Mouse (Mus musculus) B cell, adult 2 months (primary cell): ENCODE measurements around the gene Ppm1n.
A peak's percentile ranks its signal among the peaks of the same experiment; 100 is the strongest.

Source experiments
- DNase-seq, 2 experiments: peaks; one replicate each; pipeline ENCODE4 v3.0.0; 2022

The Ppm1n gene

DNA sequence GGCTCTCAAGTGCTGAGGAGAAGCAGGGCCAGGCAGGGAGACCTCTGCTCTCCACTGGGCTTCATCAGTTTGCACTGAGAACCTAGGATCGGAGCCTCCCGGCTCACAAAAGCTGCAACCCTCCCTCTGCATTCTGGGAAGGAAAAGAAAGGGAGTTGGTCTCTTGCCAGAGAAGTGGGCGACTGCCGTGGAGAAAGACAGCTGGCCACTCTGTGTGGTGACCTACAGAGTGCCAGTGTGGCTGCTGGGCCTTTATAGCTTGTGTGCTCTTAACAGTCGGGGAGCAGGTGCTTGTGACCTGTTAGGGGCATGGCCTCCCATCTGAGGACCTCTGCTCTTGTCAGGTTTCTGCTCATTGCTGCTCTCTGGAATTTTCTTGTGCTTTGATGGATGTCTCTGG lies 36.0 kb downstream of the Ppm1n start:
- DNase-seq: no peak

DNA sequence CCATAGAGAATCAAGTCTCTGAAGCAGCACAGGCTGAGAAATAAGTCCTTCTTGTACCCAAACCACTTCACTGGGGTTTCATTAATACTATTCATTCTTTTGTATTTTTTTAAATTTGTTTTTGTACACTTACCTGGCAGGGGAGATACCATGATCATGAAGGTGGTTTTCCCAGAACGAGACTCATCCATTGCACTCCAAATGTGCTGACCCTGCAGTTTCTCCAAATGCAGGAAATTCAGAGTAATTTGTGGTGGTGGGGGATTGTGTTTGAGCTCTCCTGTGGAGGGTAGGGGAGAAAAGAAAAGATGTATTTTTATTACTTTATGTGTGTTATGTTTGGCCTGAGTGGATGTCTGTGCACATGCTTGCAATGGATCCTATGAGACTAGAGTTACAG lies 37.9 kb downstream of the Ppm1n start:
- DNase-seq: no peak

DNA sequence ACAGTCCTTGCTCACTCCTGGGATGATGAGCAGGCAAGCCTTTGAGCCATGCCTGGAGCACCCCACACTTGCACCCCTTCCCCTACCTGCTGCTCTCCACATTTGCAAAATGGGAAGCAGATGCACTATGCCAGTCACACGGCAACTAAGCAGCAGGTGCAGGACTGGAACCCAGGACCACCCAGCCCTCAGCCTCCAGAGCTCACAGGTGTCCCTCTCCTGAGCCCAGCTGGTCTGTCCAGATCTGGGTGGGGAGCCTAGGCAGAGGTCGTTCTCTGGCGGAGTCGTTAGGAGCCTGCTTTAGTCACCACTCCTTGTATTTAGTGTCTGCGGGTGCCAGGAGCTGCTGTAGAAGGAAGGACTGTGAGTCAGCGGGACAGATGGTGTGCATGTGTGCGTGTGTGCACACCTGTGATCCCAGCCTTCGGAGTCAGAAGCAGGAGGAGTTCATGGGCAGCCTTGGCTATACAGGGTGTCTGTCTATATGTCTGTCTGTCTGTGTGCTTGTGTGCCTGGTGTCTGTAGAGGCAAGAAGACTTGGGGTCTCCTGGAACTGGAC lies 38.9 kb downstream of the Ppm1n start:
- no peak for DNase-seq

DNA sequence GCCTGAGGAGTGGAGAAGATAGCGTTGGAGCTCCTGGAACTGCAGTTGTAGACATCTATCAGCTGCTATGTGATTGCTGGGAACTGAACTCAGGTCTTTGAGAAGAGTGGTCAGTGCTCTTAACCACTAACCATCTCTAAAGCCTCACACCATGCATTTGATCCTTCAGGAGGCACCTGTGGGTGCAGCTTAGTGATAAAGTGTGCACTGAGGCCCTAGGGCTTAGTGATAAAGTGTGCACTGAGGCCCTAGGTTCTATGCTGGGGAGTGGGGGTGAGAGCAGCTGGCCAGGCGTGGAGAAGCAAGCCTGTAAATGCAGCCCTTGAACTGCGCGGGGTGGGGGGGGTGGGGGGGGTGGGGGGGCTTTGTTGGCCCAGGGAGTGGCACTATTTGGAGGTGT lies 39.9 kb downstream of the Ppm1n start:
- DNase-seq: no peak

DNA sequence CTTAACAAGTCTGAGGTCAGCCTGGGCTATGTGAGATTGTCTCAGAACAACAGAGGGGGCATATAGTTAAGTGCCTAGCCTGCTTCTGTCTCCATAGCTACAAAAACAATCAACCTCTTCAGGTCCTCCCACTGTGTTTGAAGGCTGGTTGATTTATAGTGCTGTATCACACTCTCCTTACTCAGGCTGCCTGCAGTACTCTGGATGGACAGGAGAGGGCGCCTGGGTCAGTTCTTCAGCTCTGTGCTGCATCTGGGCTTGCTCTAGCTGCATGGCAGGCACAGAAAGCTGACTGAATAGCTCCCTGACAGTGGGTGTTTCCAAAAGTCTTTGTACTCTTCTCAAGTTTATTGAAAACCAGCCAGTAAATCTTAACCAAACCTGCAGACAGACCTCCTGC lies 40.4 kb downstream of the Ppm1n start:
- peak; percentile 93 to 94 for DNase-seq

DNA sequence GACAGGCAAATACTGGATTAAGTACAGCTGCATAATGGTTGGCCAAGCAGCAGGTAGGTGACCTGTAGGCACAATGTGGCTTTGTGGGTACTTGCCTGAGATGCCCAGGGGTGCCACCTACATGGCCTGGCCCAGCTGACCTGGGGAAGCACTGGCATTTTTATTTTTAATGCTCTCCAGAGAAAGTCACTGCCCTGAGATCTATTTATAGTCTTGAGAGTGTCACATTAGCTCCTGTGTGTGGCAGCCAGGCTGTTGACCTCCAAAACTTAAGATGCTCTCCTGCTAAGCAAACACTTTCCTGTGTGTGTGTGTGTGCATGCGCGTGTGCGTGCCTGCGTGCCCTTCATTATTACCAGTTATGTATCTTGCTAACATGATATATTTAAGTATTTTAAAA lies 41.5 kb downstream of the Ppm1n start:
- DNase-seq: no peak

DNA sequence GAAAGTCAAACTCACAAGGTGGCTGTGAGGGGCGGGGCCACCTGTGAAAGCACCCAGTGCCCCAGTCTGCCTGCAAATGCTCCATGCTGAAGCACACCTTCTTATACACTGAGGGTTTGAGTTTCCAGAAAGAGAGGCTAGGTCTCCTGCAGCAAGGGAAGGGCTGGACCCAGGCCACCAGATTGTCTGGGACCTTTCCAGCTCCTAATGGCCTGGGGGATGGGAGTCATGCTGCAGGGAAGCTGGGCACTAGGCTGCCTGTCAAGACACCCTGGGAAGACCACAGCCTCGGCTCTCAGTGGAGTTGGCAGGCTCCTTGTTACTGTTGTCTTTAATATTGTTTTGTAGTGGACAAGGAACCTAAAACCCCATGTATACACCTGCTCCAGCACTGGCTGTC lies 43.5 kb downstream of the Ppm1n start:
- no peak for DNase-seq

DNA sequence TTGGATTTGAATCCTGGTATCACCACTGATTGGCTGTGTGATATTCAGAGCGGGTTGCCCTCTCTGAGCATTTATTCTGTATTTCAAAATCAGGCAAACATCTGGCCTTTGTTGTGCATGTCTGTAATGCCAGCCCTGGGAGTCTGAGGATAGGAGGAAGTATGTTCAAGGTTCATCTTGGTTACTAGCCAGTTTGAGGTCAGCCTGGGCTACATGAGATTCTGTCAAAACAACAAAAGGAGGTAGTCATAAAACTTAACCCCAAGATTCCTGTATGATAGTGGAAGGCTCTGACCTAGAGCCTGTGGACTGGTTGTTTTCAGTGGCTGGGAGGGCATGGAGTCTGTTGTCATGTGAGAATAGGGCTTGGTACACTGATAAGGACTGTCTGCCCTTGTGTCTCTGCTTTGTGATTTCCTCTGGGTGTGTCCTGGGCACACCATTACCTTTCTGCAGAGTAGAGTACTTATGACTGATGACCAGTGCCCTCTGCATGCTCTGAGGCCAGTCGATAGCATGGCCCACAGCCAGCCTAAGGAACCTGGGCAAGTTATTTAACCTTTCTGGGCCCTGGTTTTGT lies 44.7 kb downstream of the Ppm1n start:
- no peak for DNase-seq

DNA sequence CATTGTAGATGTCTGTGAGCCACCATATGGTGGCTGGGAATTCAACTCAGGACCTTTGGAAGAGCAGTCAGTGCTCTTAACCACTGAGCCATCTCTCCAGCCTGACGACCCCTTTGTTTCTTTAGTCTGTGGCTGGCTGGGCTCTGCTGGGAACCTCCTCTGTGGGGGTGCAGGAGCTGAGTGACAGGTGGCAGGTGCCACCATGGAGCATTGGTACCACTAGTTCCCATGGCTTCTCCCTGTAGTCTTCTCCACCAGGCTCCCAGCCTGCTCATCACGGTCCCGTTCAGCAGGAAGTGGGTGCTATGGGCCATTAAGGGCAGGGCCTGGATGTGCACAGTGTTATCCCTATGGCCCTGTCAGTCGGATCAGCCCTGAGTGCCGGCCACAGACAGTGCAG lies 45.2 kb downstream of the Ppm1n start:
- DNase-seq: no peak

DNA sequence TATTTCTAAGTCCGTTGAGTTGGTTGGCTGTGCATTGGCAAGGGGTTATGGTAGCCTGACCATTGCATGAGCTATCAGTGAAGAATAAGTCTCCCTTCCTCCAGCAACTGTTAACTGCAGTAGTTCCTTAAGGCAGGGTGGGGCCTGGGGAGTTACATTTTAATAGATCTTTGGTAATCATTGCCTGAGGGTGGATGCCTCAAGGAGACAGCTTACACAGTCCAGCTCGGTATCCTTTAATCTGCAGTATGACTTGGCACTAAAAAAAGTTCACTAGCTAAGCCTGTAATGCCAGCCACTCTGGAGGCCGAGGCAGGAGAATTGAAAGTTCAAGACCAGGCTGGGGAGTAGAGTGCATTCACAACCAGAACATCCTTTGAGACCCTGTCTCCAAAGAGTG lies 48.0 kb downstream of the Ppm1n start:
- no peak for DNase-seq

DNA sequence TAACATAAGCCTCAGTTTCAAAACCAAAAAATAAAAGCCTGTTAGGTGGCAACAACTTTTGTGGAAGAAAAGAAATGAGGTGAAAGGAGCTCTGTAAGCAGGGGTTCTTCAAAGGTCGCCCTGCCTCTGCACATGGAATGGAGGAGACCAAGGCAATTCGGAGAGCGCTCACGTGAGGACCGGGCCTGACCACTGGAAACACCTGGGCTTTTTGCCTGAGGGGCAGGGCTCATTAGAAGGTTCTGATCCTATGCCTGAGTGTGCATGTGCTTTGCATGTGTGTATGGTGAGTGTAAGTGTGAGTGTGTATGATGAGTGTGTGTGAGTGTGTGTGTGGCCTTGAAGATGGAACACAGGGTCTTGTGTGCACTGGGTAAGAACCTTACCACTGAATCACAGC lies 49.0 kb downstream of the Ppm1n start:
- no peak for DNase-seq

DNA sequence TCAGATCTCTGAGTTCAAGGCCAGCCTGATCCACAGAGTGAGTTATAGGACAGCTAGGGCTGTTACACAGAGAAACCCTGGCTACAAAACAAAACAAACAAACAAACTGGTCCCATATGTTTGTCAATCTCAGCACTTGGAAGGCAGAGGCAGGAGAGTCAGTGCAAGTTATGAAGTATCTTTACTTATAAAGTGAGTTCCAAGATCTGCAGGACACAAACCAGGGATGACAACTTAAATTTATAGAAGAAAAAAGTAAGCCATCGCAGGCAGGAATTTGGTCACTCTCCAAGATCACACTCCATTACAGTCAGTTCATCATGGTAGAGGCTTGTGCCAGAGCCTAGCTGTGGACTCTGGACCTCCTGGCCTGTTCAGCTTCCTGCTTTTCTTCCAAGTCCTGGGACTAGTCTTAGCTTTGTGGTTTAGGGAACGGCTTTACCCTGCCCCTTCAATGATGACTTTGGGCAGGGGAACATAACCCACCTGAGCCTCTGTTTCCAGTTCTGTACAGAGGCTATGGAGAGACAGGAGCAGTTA lies 49.8 kb downstream of the Ppm1n start:
- DNase-seq: no peak

DNA sequence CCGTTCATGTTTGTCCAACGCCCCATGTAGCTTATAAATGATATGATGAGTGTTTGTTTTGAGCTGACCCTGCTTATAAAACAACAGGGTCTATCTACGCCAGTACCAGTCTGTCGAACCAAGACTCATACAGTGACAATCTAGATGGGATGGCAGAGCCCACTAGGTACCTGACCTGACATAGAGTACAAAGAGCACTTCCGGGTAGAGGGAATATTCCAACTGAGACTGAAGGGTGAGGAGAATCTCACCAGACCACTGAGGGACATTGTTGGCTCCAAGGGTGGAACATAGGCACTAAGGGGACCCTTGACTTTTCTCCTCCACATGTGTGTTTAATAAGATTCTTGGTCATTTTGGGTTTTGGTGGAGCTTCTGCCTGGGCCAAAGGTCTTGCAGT lies 50.5 kb downstream of the Ppm1n start:
- no peak for DNase-seq

DNA sequence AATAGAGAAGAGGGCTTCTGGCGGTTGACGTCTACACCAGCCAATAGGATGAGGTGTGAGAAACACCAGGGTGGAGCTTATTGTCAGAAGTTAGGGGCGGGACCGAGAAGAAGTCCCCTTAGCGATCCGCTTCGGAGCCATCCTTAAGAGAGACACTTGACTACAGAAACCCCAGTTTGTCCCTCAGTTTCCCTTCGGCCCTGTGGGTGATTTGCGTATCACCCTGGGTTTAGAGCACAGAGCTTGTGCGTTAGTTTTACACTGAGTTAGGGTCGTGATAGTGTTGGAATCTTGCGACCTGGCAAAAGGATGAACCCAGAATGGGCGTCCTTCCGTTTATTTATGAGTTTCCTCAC lies 51.1 kb downstream of the Ppm1n start:
- DNase-seq: no peak

DNA sequence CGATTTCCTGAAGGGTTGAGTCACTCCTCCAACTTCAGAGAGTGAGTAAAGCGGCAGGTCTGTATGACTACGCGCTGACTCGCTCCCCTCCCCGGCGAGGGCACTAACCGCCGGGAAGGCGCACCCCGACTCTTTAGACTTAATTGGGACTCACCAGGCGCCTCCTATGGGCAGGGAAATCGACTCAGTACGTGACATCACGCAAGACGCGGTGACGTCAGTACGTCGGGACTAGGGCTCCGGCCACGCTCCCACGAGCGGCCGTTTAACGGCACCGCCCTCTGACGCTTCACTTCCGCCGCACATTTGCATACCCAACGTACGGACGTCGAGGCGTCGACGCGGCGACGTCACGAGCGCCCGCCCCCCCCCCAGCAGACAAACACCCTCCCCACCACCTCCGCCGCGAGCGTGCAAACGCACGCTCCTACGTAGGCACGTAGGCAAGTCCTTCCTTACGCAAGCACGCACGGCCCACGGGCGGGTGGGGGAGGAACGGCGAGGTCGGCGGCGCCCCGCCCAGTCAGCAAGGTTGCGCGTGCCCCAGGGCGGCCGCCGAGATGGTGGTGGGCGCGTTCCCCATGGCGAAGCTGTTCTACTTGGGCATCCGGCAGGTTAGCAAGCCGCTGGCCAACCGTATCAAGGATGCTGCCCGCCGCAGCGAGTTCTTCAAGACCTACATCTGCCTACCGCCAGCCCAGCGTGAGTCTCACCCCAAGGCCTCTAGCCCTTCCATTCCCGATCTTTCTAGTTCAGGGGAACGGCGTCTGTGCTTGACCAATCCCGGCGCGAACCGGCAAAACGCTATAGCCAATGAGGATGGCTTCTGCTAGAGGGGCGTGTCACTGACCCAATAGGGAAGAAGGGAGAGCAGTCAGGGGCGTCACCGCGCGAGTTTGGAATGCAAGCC lies 51.7 kb downstream of the Ppm1n start, which contains the start of gene Opa3:
Gene Opa3, plus strand, starts transcription at position 452 of the 910 bp plus-strand sequence.
- peak; percentile 99 for DNase-seq

DNA sequence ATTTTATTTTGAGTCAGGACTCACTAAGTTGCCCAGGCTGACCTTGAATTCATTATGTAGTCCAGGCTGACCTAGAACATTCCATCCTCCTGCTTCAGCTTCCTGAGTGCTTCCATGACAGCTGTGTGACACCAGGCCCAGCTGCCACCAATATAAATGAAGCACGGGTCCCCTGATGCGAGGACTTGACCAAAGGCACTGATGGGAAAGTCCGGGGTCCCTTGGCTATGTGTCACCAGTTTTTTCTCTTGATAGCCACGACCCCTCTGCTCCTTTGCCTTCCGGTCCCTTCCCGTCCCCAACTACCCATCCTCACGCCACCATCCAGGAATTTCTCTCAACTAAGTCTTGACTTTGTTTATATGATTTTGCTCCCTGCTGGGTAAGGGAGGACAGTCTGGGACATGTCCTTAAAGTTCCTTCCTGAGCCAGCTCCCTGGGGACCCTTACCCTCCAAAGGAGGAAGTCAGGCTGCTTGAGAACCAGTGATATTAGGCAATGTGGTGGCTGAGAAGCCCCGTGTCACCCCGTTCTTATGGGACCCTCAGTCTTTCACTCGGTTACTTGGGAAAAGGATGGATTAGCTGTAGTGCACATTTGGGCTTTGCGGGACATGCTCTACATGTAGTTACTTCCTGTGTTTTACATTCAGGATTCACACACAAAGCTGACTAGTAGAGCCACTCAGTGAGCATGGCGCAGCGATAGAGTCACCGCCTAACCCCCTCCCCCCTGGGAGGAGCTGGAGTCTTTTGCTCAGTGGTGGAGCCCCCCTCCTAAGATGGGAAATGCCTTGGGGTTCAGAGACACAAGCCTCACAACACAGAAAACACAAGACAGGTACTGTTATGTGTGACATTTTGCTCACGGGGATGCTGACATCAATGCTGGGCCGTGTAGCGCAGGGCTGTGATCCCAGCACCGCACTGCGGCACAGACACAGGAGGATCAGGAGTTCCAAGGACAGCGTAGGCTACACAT lies 52.8 kb downstream of the Ppm1n start:
- DNase-seq: peak; percentile 49 to 50
